Mouse (Mus musculus): ENCODE measurements at regions not wholly inside any gene's neighbourhood (a gene's known extent, or its start where the extent isn't known, plus 50 kb on each side); places are given as distances from the start of the nearest gene placed in this dataset.

- TF ChIP-seq POLR2A (IDR thresholded peaks at IDR 0.05; ENCODE audit: low read depth, low read length) (no peak), NRF1 (IDR thresholded peaks at IDR 0.05; ENCODE audit: low read depth, low read length) (no peak), ZMIZ1 (IDR thresholded peaks at IDR 0.05; ENCODE audit: low read depth, low read length) (no peak), EP300 (IDR thresholded peaks at IDR 0.05; ENCODE audit: low read length) (no peak)
These were observed 763.0 kb downstream of the Gsdmc2 start for GRCm38 (mm10) chr15:63081972-63082371.
